Mouse (Mus musculus) midbrain, embryonic 13.5 days (tissue): ENCODE measurements around the gene Oxct1. TPM values are rescaled to one million over a fixed set of nuclear protein-coding genes. Genes with fewer than 3 reads are reported as not detected.

ENCODE experiments used
- ATAC-seq: fragments of 200-750 bp; cut with Nextera tagmentation; 2 replicates; pipeline ENCODE4 v1.8.0; 2017; ENCODE audit warnings: mild to moderate bottlenecking, moderate TSS enrichment, moderate library complexity
- H3K27ac ChIP-seq: fragments of 300-500 bp; sonication (generic); 2 replicates; pipeline ENCODE4 v1.5.1; 2015; ENCODE audit warnings: inconsistent platforms, mild to moderate bottlenecking, moderate library complexity
- H3K27me3 ChIP-seq: fragments of 300-500 bp; sonication (generic); 2 replicates; pipeline ENCODE4 v1.6.1; 2015; ENCODE audit warnings: mild to moderate bottlenecking, inconsistent platforms
- H3K36me3 ChIP-seq: fragments of 300-500 bp; sonication (generic); 2 replicates; pipeline ENCODE4 v1.6.1; 2015; ENCODE audit warnings: mild to moderate bottlenecking, inconsistent platforms
- H3K4me1 ChIP-seq: fragments of 300-500 bp; sonication (generic); replicated peaks from 2 replicates; pipeline ENCODE4 v1.6.1; 2015; ENCODE audit warnings: inconsistent platforms
- H3K4me2 ChIP-seq: fragments of 300-500 bp; sonication (generic); replicated peaks from 2 replicates; pipeline ENCODE4 v1.6.1; 2015; ENCODE audit warnings: moderate library complexity, mild to moderate bottlenecking, inconsistent platforms
- H3K4me3 ChIP-seq: fragments of 300-500 bp; sonication (generic); replicated peaks from 2 replicates; pipeline ENCODE4 v1.5.1; 2015; ENCODE audit warnings: mild to moderate bottlenecking, inconsistent platforms
- H3K9ac ChIP-seq: fragments of 300-500 bp; sonication (generic); replicated peaks from 2 replicates; pipeline ENCODE4 v1.6.1; 2015; ENCODE audit warnings: mild to moderate bottlenecking, inconsistent platforms
- H3K9me3 ChIP-seq: fragments of 300-500 bp; sonication (generic); 2 replicates; pipeline ENCODE4 v1.6.1; 2016; ENCODE audit warnings: mild to moderate bottlenecking, inconsistent platforms
- WGBS: fragments of 180-500 bp; shearing (Covaris S2); methylation state at CpG from one replicate; pipeline ENCODE4 v1.1.7; 2015; 5-methylcytosine and 5-hydroxymethylcytosine counted together
- polyA plus RNA-seq: library from polyadenylated mRNA; unstranded; fragments of >200 nt; fragmentation: Nextera tagmentation; extraction: Ambion mirVana; gene quantifications from 2 replicates; pipeline ENCODE4 v1.2.1, GENCODE M21; 2015

The Oxct1 gene
- polyA plus RNA-seq, 1 experiment from 2014 or later, result 211 TPM

DNA sequence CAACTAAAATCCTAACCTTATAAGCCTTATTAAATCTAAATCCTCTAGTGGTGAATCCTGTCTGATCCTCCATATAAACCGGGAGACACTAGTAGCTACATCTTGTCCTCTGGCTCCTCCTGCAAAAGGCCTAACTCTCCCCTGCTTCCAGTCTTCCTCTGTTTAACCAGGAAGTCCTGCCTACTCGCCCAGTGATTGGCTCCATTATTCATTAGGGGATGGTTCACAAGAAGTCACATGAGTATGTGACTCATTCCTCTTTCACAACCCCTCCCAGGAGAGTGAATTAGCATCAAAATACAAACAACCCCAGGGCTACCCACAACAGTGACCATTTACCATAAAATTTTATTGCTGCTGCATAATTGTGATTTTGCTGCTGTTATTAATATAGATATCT lies 27.0 kb upstream of the Oxct1 start:
- Histone ChIP-seq H3K4me3 (no peak overlapping the region), H3K36me3 (no peaks in the 10 kb centered on the region), H3K27me3 (no peaks in the 10 kb centered on the region), H3K9ac (no peak overlapping the region), H3K27ac (no peak overlapping the region), H3K9me3 (no peaks in the 10 kb centered on the region; the same call in 1 of the 2 replicates), H3K4me1 (peaks cover 12% of the 10 kb centered on the region), H3K4me2 (no peak overlapping the region)
- no peak for ATAC-seq
- WGBS, result 73% methylated on average over 2 of the region's 2 CpGs

DNA sequence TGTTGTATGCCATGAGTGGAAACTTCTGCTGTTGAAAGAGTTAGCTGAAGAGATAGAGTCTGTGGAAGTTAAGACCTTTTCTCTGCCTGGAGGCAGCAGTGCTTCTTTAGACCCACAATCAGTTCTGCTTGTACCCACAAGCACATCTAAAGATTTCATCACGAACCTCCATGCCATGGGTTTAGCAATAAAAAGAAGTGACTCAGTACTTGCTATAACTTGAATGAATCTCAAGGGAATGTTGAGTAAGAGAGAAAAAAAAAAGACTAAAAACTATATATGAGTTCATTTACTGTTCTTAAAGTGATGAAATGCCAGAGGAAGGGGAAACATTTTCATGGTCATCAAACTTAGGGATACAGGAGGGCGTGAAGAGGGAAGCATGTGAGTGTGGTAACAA lies 25.6 kb upstream of the Oxct1 start:
- Histone ChIP-seq H3K9ac (no peak overlapping the region), H3K9me3 (peaks cover 8% of the 10 kb centered on the region), H3K4me3 (no peak overlapping the region), H3K27me3 (no peaks in the 10 kb centered on the region), H3K4me1 (0 out of 2 replicates have a peak, but pooled peaks cover 4% of the 10 kb centered on the region), H3K36me3 (no peaks in the 10 kb centered on the region), H3K4me2 (no peak overlapping the region), H3K27ac (no peak overlapping the region)
- 83% methylated on average over 2 of the region's 2 CpGs for WGBS
- ATAC-seq, result no peak

DNA sequence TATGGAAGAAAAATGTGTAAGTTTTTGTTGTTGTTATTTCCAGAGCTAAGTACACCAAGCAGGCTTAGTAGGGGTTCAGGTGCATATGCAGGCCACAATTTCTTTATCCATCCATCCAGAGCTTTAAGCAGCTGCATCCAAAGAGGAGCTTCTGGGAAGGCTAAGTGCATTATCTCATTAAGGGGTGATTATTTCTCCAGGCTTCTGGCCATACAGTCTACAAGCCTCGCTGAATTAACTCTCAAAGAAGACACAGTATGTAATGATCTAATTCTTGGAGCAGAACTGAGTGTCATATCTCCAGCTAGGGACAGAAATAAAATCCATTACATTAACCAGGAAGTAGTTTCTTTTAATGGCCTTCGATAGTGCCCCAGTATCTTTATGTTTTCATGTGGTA lies 12.3 kb upstream of the Oxct1 start:
- no peaks in the 10 kb centered on the region for H3K4me1 ChIP-seq
- no peaks in the 10 kb centered on the region for H3K9me3 ChIP-seq
- H3K4me2 ChIP-seq, result no peak overlapping the region
- H3K27ac ChIP-seq, result no peak overlapping the region
- H3K9ac ChIP-seq, result no peak overlapping the region
- no peak overlapping the region for H3K4me3 ChIP-seq
- WGBS, result 71% methylated on average over 2 of the region's 2 CpGs
- H3K27me3 ChIP-seq, result no peaks in the 10 kb centered on the region
- no peaks in the 10 kb centered on the region for H3K36me3 ChIP-seq
- no peak for ATAC-seq

DNA sequence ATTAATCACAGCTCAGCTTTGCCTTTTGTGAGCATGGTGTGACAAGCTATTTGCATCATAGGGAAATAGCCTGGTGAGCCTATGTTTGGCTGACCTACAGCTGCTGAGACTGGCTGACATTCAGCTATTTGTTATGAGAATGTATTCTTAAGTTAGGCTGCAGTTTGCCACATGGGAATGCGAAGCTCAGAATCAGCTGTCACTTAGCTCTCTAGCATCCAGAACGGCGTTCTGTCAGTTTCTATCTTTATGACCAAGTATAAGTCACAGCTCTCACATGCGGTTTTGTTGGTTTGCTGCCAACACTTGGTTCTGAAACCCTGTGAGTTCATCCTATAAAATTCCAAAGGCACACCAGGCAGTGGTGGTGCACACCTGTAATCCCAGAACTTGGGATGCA lies 5.5 kb upstream of the Oxct1 start:
- no peaks in the 10 kb centered on the region for H3K27me3 ChIP-seq
- H3K36me3 ChIP-seq, result no peaks in the 10 kb centered on the region
- 0 out of 2 replicates have a peak, but pooled peaks cover 3% of the 10 kb centered on the region for H3K4me1 ChIP-seq
- H3K27ac ChIP-seq, result no peak overlapping the region
- H3K9me3 ChIP-seq, result no peaks in the 10 kb centered on the region
- H3K4me3 ChIP-seq, result no peak overlapping the region
- 86% methylated on average over 4 of the region's 4 CpGs for WGBS
- no peak overlapping the region for H3K9ac ChIP-seq
- no peak overlapping the region for H3K4me2 ChIP-seq
- ATAC-seq, result no peak

DNA sequence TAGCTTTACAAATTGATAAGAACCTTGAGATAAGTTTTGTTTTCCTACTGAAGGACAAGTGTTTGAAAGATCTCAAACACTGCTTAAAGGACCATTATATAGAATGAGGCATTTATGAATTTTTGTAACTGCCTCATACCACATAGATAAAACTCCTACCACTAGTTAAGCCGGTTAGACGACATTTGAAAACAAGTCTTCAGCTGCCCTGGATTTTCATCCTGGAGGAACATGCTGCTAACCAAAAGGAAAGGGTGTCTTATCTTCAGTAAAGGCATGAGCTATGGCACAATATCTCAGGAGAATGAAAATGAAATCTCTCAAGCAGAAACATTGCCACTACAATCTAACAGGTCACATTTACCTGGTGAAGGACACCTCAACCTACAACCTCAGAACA lies 2.4 kb upstream of the Oxct1 start:
- no peak for ATAC-seq
- H3K4me1 ChIP-seq, result peaks cover 16% of the 10 kb centered on the region
- WGBS, result 91% methylated on average over 2 of the region's 2 CpGs

DNA sequence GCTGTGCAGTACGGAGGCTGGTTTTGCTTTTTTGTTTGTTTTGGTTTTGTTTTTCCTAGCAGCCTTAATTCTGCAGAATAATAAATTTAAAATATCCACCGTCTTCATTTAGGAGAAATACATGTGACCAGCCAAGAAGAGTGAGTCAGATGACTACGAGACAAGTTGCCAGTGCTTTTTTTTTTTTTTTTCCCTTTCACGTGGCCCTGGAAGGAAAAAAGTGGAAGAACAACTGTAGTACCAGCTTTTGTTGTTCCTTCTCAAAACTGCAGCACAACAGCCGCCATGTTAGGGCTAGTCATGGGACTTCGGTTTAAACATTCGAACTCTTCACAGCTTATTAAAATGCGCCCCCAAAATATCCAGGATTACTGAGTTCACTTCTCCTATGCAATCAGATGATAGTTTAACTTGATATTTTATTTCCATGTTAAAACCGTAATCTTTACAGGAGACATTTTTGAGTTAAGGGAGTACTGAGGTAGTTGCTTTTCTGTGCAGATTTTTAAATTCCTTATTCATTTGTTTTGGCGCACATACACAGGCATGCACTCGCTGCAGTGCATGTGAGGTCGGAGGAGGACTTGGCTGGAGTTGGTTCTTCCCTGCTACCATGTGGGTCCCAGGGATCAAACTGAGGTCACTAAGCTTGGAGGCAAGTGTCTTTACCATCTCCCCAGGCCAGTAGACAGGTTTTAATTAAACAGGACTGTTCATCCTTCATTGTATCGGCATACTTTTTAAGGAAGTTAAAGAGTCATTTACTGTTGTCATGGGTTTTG lies 1.3 kb upstream of the Oxct1 start:
- Histone ChIP-seq H3K9ac (no peak overlapping the region), H3K4me3 (no peak overlapping the region), H3K4me2 (no peak overlapping the region), H3K36me3 (no peaks in the 10 kb centered on the region), H3K9me3 (no peaks in the 10 kb centered on the region), H3K27ac (no peak overlapping the region), H3K4me1 (peaks cover 16% of the 10 kb centered on the region), H3K27me3 (no peaks in the 10 kb centered on the region)
- no peak for ATAC-seq
- WGBS, result 85% methylated on average over 13 of the region's 13 CpGs

More for the DNA sequence above, 2.4 kb upstream of the Oxct1 start:
- Histone ChIP-seq H3K4me3 (no peak overlapping the region), H3K27ac (no peak overlapping the region), H3K4me2 (no peak overlapping the region), H3K36me3 (no peaks in the 10 kb centered on the region), H3K9ac (no peak overlapping the region), H3K27me3 (no peaks in the 10 kb centered on the region), H3K9me3 (no peaks in the 10 kb centered on the region)

DNA sequence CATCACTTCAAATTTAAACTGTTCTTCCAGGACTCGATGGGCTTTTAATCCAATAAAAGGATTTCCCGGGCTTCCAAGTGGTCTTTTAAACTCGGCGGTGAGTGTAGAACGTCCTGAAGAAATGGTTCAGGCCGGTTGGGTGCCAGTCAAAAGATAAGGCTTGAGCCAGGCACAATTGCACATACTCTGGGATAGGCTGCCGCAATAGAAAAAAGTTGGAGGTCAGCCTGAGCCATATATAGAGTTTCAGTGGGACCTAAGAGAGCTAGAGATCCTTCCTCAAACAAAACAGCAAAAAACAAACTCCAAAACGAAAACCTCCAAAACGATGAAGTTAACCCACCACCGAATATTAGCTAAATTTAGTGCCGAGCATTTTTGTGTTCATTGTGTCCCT lies 677 bp upstream of the Oxct1 start:
- 41% methylated on average over 11 of the region's 11 CpGs for WGBS
- no peaks in the 10 kb centered on the region for H3K9me3 ChIP-seq
- H3K27me3 ChIP-seq, result no peaks in the 10 kb centered on the region
- peak overlapping the region; percentile 67 for H3K4me2 ChIP-seq
- H3K36me3 ChIP-seq, result no peaks in the 10 kb centered on the region
- no peak overlapping the region for H3K9ac ChIP-seq
- no peak for ATAC-seq
- peaks cover 16% of the 10 kb centered on the region for H3K4me1 ChIP-seq
- H3K27ac ChIP-seq, result no peak overlapping the region
- H3K4me3 ChIP-seq, result peak overlapping the region; percentile 83

DNA sequence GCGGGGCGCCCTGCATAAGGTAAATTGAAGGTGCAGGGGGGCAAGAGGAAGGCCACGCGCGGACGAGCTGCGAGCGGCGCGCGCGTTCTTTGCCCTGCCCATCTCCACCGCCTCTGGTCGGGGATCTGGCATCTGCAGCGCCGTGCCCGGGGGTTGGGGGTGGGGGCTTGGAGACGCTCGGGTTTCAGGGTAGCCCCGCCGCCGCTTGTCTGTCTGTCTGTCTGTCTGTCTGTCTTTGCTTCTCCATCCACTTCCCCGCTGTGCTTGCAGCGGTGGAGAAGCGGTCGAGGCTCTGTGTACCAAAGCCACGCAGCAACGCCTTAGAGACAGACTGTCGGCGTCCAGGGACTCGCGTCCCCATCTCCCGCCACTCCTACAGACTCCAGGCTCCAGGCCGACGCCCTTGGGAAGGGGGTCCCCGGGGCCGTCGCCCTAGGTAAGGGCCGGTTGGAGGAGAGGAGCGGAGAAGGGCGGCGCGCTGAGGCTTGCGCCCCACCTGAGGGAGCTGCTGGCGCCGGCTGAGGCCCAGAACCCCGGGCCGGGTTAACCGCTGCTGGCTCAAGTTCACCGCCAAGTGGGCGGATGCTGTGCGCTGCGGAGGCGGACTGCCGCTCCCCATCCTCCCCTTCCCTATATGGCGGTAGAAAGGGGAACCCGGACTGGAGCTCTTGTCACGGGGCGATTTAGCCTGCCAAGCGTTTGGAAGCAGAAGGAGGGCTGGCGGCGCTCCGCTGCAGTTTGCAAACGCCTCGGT lies 825 bp downstream of the Oxct1 start:
- H3K9me3 ChIP-seq, result no peaks in the 10 kb centered on the region
- H3K36me3 ChIP-seq, result no peaks in the 10 kb centered on the region
- peak; percentile 84 for ATAC-seq
- H3K4me2 ChIP-seq, result peak overlapping the region; percentile 67
- H3K9ac ChIP-seq, result peak overlapping the region; percentile 89
- under 1% methylated on average over 65 of the region's 65 CpGs for WGBS
- H3K27ac ChIP-seq, result peak overlapping the region; percentile 96
- H3K4me1 ChIP-seq, result peaks cover 16% of the 10 kb centered on the region
- peak overlapping the region; percentile 83 for H3K4me3 ChIP-seq
- no peaks in the 10 kb centered on the region for H3K27me3 ChIP-seq

DNA sequence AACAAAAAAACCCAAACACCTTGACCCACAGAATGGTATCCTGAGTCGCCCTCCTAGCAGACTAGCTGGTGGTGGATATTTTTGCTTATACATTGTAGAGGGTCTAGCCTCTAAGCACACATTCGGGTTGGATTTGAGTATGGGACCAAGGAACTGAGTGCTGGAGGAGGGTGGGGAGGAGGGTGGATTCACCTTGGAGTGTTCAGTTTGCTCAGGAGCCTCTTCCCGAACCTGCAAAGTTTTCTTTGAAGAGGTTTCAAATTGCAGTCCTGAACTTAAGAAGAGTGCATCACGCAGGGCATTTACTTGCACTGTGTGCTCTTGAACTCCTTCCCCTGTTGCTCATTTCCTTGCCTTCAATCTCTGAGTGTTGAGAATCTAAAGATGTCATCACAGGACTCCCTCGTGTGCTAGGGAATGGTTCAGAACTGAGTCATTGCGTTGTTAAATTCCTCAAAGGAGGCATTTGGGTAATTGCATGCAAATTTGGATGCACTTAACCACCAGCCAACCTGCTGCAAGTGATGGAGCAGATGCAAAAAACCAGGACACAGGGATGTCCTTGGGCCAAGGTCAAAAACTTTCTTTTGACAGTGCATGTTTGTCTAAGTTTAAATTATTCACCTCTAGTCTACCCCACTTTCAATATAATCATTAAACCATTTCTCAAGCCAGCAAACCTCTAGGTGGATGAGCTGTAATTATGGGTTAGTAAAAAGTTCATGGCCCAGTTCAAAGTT lies 1.7 kb downstream of the Oxct1 start:
- H3K27ac ChIP-seq, result peak overlapping the region; percentile 96; the same call in 1 of the 2 replicates
- 11% methylated on average over 6 of the region's 6 CpGs for WGBS

DNA sequence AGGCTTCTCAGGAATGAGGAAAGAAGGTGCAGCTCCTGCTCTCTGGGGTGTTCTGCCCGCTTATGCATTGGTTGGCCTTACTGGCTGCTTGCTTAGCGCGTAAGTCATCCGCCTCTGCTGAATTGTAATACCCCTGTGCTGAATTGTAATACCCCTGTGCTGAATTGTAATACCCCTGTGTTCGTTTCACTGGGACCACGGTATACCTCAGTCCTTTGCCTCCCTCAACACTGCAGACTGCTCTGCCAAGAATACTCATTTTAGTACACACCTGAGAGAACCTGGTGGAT lies 2.2 kb downstream of the Oxct1 start:
- Histone ChIP-seq H3K27ac (no peak overlapping the region), H3K9ac (no peak overlapping the region), H3K4me2 (peak overlapping the region; percentile 67; the same call in 1 of the 2 replicates), H3K9me3 (no peaks in the 10 kb centered on the region), H3K4me1 (peaks cover 16% of the 10 kb centered on the region), H3K36me3 (no peaks in the 10 kb centered on the region), H3K4me3 (no peak overlapping the region), H3K27me3 (no peaks in the 10 kb centered on the region)
- 77% methylated on average over 6 of the region's 6 CpGs for WGBS
- ATAC-seq, result no peak

More for the DNA sequence above, 1.7 kb downstream of the Oxct1 start:
- Histone ChIP-seq H3K4me3 (peak overlapping the region; percentile 83), H3K9ac (peak overlapping the region; percentile 89), H3K9me3 (no peaks in the 10 kb centered on the region), H3K4me1 (peaks cover 16% of the 10 kb centered on the region), H3K36me3 (no peaks in the 10 kb centered on the region), H3K4me2 (peak overlapping the region; percentile 67), H3K27me3 (no peaks in the 10 kb centered on the region)
- ATAC-seq, result no peak

DNA sequence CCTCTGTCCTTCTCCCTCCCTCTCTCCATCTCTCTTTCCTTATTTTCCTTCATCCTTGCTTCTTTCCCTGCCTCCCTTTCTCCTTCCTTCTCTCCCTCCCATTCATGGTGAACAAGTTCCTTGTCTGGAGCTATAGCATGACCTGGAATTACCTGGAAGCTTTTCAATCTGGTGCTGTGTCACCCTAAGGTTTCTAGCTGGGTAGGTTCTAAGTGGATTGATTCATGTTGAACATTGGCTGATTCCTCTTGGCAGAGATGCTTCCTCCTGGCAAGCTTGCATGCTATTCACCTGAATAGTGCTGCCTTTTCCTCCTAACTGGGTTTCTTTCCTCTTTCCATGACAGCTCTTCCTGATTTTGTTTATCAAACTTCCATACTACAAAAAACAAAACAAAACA lies 2.8 kb downstream of the Oxct1 start:
- Histone ChIP-seq H3K36me3 (no peaks in the 10 kb centered on the region), H3K4me3 (no peak overlapping the region), H3K4me2 (no peak overlapping the region), H3K4me1 (peaks cover 16% of the 10 kb centered on the region), H3K27ac (no peak overlapping the region), H3K9me3 (no peaks in the 10 kb centered on the region), H3K27me3 (no peaks in the 10 kb centered on the region), H3K9ac (no peak overlapping the region)
- ATAC-seq, result no peak
